Mouse (Mus musculus): ENCODE measurements around the gene Tmem159. TPM values are rescaled to one million over a fixed set of nuclear protein-coding genes. Genes with fewer than 3 reads are reported as not detected.

Gene Tmem159
- total RNA-seq (2023; ENCODE audit: inconsistent age): 0.81 to 1.5 TPM (median 1.4 TPM) in 4 replicates

GRCm38 (mm10) chr7:120102164-120102972, at the start of gene Tmem159:
TSS of gene Tmem159 (plus strand) at chr7:120102353.

GRCm38 (mm10) chr7:120095180-120095579, 7.0 kb upstream of the Tmem159 start, which contains the start of gene Dnah3:
TSS of gene Dnah3 (minus strand) at chr7:120095280.

GRCm38 (mm10) chr7:120145191-120145590, 43.0 kb downstream of the Tmem159 start, which contains the start of gene Zp2:
TSS of gene Zp2 (minus strand) at chr7:120145291.

Other genes with a start within 250 kb of the Tmem159 start
- gene Lyrm1, start 206.5 kb upstream of the Tmem159 start, total RNA-seq (2023; ENCODE audit: inconsistent age): 1.5 to 5.1 TPM (median 4.1 TPM) in 4 replicates
- 10.7 to 15.7 TPM (median 11.8 TPM) in 4 replicates for gene Dcun1d3, start 206.1 kb upstream of the Tmem159 start, total RNA-seq (2023; ENCODE audit: inconsistent age)
- not detected in 4 replicates for gene Dnah3, start 7.1 kb upstream of the Tmem159 start, total RNA-seq (2023; ENCODE audit: inconsistent age)
- gene Zp2, start 42.9 kb downstream of the Tmem159 start, total RNA-seq (2023; ENCODE audit: inconsistent age): not detected in 4 replicates
- not detected in 4 replicates for gene Anks4b, start 71.5 kb downstream of the Tmem159 start, total RNA-seq (2023; ENCODE audit: inconsistent age)
- gene Crym, start 99.8 kb downstream of the Tmem159 start, total RNA-seq (2023; ENCODE audit: inconsistent age): not detected in 4 replicates
- not detected in 4 replicates for gene Abca14, start 101.6 kb downstream of the Tmem159 start, total RNA-seq (2023; ENCODE audit: inconsistent age)
- not detected in 4 replicates for gene Abca15, start 226.3 kb downstream of the Tmem159 start, total RNA-seq (2023; ENCODE audit: inconsistent age)

Data from B cell, adult (primary cell).